Mouse (Mus musculus): Measurements from ENCODE around the gene Zfand6.

DNA sequence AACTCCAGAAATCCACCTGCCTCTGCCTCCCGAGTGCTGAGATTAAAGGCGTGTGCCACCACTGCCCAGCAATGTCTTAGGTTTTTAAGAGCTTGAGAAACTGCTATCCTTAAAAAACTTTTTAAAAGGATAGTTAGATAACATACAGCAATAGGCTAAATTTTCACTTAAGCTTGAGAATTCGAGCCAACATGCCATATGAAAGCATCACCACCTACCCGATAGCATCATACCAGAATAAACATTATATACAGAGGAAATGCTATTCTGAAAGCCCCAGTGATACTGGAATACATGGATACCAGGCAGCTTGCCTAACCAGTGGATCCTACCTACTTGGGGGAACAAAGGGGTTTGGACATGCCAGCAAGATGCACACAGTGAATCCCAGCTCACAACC is 66.0 kb downstream of the Zfand6 start:
- TF ChIP-seq CTCF (IDR thresholded peaks at IDR 0.05; ENCODE audit: insufficient read depth, low read depth, low read length) (no peak), POLR2A (IDR thresholded peaks at IDR 0.05; ENCODE audit: insufficient read depth, low read depth, low read length) (no peak)
